Mouse (Mus musculus): ENCODE measurements around the gene Plxna2.

Gene Plxna2

DNA sequence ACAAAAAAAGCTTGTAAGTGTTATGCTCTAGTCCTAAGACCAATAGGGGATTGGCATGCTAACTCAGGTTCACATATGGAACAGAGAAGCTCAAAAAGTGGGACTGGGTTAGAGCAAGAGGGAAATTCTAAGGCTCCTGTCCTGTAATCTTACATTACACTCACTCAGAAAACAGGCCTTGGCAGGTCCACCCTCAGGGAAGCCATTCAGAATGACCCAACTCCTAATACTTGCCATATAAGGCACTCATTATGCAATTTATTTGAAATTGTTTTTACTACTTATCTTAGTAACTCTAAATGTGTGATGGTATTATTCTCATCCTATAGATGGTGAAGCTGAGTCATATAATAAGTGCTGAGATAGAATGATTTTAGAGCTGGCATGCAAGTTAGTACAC is 146.9 kb downstream of the Plxna2 start:
- no peak for DNase-seq (ENCODE audit: low read depth, low spot score)

DNA sequence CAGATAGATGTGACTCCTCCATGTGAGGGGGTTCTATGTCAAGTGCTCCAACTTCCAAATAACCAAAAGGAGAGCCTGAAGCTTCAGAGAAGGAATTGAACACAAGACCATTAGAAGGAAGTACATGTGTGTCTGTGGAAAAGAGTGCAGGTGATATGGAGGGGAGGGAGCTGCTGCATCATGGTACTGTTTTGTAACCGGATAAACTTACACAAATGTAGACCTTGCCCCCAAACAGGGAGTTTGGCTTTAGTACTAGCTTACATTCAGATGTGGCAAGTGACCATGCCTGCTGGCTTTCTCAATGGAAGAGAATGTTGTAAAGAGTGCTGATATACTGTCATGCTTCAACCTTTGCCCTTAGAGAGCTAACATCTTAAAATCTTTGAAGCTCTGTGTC is 150.8 kb downstream of the Plxna2 start:
- no peak for DNase-seq (ENCODE audit: low read depth, low spot score)

DNA sequence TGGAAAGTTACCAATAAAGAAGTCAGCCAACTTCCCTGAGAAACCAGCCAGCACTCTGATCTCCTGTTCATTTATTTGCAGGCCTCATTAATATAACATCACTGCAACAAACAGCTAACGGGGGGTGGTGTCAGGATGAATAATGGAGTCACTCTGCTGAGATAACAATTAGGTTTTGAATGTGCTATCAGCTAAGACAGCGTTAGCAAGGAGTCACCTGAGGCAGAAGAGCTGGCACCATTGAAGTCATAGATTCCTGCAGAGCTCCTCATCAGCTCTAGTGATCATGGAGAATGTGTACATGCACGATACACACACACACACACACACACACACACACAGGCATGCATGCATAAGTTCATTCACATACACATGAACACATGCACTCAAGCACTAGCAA is 154.0 kb downstream of the Plxna2 start:
- no peak for DNase-seq (ENCODE audit: low read depth, low spot score)

DNA sequence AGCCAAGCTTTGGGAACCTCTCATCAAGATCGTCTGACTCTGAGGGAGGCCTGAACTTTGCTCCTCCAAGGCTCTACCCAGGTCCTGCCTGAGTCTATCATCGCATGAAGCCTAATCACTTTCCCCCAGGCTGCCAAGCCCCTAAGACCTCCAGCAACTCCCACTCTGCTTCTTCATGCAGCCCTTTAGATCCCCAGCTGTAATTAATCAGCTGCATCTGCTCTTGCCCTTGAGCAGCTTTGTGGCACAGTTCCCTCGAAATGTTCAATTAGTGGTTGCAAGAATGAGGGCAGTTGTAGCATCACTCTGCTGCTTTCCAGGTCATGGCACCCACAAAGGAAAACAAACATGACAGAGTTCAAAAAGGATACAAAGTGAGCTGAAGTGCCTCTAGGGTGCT is 155.9 kb downstream of the Plxna2 start:
- no peak for DNase-seq (ENCODE audit: low read depth, low spot score)

DNA sequence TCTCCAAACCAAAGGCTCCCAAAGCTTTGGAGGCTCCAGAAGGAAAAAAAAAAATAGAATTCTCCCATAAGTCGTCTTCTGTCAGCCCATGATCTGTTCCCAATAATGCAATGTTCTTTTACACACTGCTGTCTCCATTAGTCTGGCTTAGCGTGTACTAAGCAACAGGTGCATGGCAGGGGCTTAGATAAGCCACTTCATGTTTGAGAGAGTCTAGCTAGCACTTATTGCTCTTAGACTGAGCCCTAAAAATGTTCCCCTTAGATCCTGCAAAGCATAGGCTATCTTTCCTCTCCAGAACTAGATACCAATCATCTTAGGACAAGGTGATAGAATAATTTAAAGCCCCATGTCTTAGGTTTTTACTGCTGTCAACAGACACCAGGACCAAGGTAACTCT is 156.3 kb downstream of the Plxna2 start:
- no peak for DNase-seq (ENCODE audit: low read depth, low spot score)

DNA sequence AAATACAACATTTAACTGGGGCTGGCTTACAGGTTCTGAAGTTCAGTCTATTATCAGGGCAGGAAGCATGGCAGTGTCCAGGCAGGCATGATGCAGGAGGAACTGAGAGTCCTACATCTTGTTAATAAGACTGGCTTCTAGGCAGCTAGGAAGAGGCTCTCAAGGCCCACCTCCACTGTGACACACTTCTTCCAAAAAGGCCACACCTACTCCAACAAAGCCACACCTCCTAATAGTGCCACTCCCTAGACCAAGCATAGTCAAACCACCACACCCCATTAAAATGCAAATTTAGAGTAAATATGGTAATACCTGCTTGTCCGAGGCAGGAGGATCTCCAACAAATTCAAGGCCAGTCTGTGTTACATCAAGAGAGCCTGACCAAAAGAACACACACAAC is 156.7 kb downstream of the Plxna2 start:
- DNase-seq (ENCODE audit: low read depth, low spot score): peak; percentile 45

DNA sequence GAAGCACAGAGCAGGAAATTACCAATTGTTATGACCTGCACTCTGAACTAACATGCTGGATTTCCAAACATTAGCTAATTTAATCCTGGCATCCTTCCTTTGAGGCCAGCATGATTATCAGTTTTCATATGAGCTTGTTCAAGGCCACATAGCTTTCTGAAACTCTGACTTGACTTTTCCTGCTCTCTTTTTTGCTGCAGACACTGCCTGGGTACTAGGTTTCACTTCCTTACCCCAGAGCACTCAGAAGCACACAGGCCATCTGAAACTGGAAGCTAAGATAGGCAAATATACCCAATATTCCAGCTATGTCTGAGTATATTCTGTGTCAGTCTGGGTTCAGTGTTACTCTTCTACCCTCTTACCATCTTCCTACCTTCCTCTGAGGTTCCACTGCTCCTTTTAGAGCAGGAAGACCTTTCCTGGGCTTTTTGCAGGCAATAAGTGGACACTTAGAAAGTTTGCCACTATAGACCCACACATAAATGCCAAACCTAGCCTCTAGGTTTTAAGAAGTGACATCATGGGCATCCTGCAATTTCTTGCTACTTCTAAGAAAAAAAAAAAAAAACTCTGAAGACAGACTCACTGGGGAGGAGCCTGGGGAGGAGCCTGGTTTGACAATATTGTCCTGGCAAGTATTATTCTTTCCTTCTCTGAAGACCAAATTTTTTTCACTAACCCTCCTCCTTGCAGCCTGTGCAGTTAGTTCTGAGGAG is 157.8 kb downstream of the Plxna2 start:
- DNase-seq (ENCODE audit: low read depth, low spot score): no peak

DNA sequence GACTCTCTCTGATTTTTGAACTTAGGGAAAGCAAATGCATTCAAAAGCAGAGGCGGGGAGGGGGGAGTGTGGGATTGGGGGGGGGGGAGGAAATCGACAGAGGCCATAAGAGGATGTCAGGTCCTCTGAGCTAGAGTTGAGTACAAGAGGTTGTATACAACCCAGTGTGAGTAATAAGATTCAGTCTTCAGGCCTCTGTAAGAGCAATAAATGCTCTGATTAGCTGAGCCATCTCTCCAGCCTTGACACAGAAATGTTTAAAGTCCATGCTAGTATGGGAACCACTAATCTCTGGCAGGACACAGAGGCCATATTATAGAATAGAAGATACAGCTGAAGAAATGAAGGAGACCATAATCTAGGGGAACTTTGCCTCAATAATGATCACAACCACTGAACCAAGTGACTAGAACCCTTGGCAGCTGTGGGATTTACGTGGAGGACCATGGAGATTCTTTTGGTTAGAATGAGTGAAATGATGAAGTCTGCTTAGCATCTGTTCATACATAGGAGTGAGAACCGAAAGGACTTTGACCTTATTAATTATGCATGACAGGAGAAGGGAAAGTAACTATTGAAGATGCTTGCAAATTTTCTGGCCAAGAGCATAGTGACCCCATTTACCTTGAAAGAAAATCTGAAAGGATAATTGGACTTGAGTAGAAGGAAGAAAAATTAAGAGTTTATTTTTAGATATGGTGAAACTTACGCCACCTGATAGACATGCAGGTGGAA is 158.7 kb downstream of the Plxna2 start:
- DNase-seq (ENCODE audit: low read depth, low spot score): no peak

DNA sequence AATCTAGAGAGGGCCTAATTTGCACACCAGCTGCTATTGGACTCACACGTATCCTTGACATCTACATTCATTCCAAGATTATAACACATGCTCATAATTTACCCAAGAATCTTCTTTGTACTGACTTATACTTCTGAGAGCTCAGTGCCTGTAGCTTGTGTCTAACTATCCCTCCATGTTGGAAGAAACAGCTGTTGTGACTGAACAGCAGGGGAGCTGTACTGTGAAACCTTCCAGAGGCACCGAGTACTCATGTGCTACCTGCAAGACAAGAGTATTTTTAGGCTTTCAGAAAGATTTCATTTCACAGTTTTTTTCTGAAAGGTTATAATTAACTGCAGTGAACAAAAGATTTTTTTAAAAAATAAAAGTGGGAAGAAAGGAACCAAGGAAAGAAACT is 159.6 kb downstream of the Plxna2 start:
- DNase-seq (ENCODE audit: low read depth, low spot score): no peak

DNA sequence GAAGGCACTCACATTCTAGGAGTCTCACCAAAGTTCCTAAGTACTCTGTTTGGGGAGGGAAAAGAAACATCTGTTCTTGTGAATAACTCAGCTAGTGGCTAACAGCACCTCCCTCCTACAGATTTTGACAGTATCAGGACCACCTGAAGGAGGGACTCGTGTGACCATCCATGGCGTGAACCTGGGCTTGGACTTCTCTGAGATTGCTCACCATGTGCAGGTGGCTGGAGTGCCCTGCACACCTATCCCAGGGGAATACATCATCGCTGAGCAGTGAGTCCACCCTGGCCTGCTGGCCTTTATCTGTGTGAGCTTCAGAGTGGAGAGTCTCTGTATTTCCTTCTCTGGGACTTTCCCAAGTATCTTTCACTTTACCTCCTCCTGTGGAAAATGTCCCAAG is 162.4 kb downstream of the Plxna2 start:
- DNase-seq (ENCODE audit: low read depth, low spot score): no peak

DNA sequence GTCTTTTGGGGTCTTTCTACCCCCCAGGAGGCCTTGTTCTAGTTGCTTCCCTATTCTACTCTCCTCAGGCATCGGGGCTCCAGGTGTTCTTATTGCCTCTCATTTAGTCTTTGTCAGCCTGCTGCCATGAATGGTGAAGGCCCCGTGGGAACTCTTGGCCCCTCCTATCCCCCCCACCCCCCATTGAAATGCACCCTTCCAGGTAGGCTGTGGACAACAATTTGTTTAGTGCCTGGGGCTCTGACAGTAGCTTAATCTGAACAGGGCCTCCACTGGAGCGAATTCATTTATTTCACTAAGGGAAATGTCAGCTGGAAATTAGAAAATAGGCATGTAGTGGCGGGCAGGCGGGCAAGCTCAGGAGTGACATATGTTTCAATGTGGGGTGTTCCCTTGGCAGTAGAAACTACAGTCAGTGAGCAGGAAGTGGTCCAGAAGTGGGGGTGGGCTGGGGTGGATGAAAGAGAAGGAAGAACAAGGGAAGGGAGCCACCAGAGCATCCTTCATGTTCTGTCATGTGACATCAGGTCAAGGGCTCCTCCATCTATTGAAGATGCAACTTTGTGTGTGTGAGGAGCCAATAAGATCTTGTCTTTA is 162.9 kb downstream of the Plxna2 start:
- no peak for DNase-seq (ENCODE audit: low read depth, low spot score)

DNA sequence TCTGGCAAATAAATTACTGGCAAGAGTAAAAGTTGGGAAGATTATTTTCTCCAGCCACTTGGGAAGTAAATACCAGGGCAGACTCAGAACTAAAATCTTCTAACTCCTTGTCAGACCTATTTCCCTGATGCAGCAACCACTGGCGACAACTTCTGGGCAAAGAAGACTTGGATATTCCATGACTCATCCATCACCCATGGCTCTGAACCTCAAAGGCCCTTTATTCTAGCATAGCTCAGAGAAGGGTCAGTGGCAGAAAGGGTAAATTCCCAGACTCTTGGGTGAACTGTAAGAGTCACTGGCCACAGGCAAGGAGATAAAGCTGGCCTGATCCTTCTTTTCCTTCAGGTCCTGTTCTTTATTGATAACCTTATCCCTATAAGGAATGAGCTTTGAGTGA is 163.5 kb downstream of the Plxna2 start:
- DNase-seq (ENCODE audit: low read depth, low spot score): no peak

DNA sequence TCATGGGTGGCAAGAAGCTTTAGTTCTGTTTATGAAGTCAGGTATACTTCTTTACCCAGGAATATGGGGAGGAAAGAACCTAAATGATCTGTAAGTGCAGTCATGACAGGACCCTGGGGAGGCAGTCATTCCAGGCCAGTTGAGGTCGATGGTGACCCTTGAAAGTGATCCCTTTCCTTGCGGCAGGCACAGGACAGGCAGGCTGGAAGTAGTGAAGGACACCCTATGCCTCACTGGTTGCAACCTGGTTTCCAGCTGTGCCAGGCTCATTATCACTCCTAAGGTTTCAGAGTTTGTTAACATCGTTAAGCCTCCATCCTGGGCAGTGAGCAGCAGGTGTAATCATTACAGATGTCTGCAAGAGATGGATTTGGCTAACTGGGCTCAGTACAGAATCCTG is 164.3 kb downstream of the Plxna2 start:
- no peak for DNase-seq (ENCODE audit: low read depth, low spot score)

DNA sequence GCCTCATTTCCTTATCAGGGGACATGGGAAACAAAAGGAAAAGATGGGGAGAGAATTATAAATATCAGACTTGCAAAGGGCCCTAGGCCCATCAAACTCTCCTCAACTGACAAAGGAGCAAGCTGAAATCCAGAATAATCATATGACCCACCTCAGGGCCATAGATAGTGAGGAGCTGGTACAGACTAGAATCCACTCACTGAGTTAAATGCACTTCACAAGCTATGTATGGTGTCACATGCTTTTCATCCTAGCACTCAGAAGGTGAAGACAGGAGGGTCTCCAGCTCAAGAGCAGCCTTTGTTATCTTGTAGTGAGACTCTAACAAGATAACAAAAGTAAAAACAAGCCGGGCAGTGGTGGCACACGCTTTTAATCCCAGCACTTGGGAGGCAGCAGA is 169.6 kb downstream of the Plxna2 start:
- no peak for DNase-seq (ENCODE audit: low read depth, low spot score)

DNA sequence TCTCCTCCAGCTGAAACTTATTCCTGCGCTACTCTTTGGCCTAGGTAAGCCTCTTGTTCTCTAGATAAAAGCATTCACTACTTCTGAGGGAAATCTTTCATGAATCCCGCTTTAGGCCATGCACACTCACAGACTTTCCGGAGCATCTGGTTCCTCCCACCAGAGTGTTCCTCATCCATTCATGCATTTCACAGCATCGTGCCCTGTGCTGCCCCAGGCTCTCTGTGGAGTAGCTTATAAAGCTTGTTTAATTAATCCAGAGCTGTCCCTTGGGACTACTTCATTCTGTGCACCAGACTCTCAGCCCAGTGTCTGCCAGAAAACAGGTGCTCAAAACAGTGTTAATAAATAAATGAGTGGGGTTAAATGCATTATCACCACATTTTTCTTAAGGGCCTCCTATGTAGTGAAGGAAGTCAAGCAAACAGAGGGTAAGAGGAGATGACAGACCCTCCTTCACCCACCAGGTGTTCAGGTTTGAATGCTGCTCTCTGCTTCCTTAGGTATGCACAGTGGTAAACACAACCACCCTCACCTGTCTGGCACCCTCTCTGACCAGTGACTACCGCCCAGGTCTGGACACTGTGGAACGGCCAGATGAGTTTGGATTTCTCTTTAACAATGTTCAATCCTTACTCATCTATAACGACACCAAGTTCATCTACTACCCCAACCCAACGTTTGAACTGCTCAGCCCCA is 175.4 kb downstream of the Plxna2 start:
- no peak for DNase-seq (ENCODE audit: low read depth, low spot score)

DNA sequence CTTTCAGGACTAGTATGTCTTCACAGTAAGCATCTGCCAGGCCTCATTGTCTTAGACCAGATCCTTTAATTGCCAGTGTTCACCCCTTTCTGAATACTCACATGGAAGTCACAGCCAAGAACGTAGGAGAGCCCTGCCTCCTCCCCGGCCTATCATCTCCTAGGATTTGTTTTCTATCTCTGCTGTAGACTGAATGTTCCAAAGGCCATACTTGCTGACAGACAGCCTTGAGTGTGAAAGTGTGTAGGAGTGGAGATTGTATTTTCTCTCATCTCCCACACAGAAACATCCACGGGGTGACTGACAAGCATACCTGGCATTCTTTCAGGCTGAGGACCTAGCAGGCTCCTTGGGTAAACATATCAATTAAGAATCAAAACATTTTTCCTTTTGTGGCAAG is 177.3 kb downstream of the Plxna2 start:
- DNase-seq (ENCODE audit: low read depth, low spot score): no peak

DNA sequence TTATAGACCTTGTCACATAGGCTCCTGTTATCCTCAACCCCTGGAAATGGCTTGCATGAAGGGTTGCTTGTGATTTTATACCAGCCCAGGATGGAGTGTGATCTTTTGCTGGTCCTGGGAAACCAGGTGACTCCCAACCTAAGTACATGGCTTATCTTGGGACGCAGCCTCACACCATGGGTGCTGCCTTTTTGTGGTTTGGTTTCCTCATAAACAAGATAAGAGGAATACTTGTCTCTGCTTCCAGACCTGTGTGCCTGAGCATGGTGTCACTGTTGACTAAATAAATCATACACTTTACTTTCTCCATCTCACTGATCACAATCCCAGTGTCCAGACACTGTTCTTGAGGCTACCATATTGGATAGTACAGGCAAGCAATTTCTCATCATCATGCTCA is 179.8 kb downstream of the Plxna2 start:
- DNase-seq (ENCODE audit: low read depth, low spot score): no peak

DNA sequence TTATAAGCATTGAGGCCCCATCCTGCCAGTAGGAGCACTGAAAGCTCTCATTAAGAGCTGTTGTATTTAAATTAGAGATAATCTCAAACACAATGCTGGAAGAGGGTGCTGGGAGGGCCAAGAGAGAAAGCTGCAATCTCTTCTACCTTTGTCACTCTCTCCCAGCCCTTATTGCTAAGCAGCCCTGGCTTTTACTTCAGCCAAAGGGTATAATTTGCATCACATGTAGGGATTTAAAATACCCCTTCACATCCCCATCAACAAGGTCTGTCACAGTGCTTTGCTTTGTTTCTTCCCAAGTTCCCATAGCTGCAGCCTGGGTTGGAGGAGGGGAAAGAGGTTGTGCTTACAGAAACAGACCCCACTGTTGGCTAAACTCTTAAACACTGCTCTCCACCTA is 180.5 kb downstream of the Plxna2 start:
- peak; percentile 8 for DNase-seq (ENCODE audit: low read depth, low spot score)

DNA sequence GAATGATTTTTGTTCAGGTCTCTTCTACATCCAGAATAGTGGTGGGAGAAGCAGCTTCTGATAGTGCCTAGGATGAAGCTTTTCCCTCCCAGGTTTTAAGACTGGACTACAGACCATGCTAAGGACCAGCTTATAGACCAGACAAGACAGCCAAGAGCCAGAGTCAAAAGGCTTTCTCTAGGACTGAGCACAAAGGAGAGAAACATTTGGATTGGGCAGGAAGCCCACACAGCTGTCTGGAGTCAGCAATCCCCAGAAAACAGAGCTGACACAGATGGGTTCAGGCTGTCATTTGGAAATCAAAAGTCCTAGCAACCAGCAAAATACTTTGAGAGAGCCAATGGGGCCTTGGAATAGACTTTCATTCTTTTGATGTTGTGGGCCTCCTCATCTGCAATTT is 190.2 kb downstream of the Plxna2 start:
- no peak for DNase-seq (ENCODE audit: low read depth, low spot score)

DNA sequence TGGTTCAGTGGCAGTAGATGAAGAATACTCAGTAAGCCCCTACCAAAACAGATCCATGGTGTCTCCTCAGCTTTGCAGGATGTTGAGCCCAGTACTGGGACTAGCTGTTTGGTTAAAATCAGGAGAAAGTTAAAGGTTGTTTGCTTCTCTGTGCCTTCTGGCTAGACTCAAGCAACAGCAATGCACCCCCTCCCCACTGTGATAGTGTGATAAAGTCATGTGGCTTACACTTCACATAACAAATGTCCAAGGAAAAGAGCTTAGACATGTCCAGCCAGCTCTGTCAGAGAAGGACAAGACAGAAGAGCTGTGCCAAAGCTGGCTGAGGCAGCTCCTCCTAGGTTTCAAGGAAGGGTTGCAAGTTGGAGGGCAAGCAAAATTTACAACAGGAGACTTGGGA is 190.7 kb downstream of the Plxna2 start:
- DNase-seq (ENCODE audit: low read depth, low spot score): no peak

DNA sequence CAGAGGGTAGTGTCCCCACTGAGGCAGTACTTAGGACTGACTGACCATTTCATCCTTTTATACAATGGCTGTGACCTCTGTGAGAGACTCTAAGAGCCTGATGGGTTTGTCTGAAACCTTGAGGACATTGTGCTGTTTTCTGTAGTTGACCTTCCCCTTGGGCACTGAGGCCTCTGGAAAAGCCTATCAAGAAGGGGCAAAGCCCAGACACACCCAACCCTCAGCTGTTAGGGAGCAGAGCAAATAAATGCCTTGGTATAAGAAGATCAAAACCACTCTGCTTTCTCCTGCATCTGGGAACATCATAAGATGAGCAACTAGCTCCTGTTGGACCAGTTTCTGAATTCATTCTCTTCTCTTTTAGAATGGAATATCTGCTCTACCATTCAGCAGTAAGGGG is 191.6 kb downstream of the Plxna2 start:
- no peak for DNase-seq (ENCODE audit: low read depth, low spot score)

DNA sequence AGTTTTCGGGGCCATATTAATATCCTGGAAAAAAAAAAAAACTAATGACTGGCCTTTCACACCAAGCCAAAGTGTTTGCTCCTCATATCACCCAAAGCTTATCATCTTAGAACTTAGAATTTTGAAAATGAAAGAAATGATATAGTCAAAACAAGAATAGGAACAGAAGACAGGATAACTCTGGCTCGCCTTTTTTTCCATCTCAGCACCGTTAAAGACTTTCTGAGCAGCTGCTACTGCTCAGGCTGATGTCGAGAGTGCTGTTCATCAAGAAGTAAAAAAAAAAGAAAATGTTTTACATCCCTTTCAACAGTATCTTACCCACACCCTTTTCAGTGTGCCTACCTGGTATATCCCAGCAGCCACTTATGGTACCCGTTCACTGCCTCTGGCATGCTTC is 196.2 kb downstream of the Plxna2 start:
- no peak for DNase-seq (ENCODE audit: low read depth, low spot score)

DNA sequence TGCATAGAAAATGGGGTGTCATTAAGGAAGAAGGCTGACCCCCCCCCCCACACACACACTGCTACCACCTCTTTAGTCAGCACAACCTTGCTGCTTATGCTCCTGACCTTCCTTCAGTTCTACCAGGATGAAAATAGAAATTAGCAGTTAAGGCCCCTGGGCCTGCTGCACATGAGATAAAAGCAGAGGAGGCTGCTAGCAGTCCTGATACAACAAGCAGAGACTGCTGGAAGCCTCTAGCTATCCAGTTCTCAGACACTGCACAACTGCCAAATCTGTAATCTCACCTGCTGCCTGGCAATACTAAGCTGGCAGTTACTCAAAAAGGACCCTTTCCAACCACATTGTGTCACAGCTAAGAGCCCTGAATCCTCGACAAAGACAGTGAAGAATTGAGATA is 197.5 kb downstream of the Plxna2 start:
- DNase-seq (ENCODE audit: low read depth, low spot score): no peak
